Mouse (Mus musculus): ENCODE measurements around the gene Stk32c. TPM values are rescaled to one million over a fixed set of nuclear protein-coding genes. Genes with fewer than 3 reads are reported as not detected.

Stk32c gene
- total and polyA plus RNA-seq, 3 experiments: 0.21 TPM; not detected in 2

- TF ChIP-seq MAFK (IDR thresholded peaks at IDR 0.05; ENCODE audit: borderline replicate concordance, low read depth, low read length) (no peak), NELFE (IDR thresholded peaks at IDR 0.05; ENCODE audit: low read depth, low read length) (no peak)
These were observed 117.8 kb downstream of the Stk32c start (continued) for GRCm38 (mm10) chr7:139095282-139095681.

- H3K4me3 ChIP-seq (ENCODE audit: control insufficient read depth in 1 of 2, insufficient read depth in 1 of 2, low read depth in 2 of 2, low read length in 2 of 2): no peak overlapping the region
These were observed 118.3 kb downstream of the Stk32c start for GRCm38 (mm10) chr7:139094761-139095160.

GRCm38 (mm10) chr7:139093781-139094180 is 119.3 kb downstream of the Stk32c start:
- H3K4me1 ChIP-seq (ENCODE audit: control insufficient read depth in 1 of 2, insufficient read depth in 2 of 2, low read length in 2 of 2): no peaks in the 10 kb centered on the region
- no peak overlapping the region for H3K9ac ChIP-seq (ENCODE audit: control insufficient read depth, low read depth, low read length, poor library complexity, severe bottlenecking)
- no peak for DNase-seq (ENCODE audit: low read depth, low spot score)
- no peaks in the 10 kb centered on the region for H3K36me3 ChIP-seq (ENCODE audit: control insufficient read depth in 1 of 2, insufficient read depth in 2 of 2, low read length in 2 of 2)
- no peaks in the 10 kb centered on the region for H3K79me2 ChIP-seq (ENCODE audit: control insufficient read depth, insufficient read depth, low read length, poor library complexity)
- no peaks in the 10 kb centered on the region for H3K27me3 ChIP-seq (ENCODE audit: control insufficient read depth in 1 of 2, insufficient read depth in 2 of 2, low read length in 2 of 2)
- H3K9me3 ChIP-seq (replicated peaks; ENCODE audit: insufficient read depth, low read length): no peaks in the 10 kb centered on the region
- no peak overlapping the region for H3K4me3 ChIP-seq (ENCODE audit: control insufficient read depth in 1 of 2, insufficient read depth in 1 of 2, low read depth in 2 of 2, low read length in 2 of 2)
- no peak overlapping the region for H3K27ac ChIP-seq (ENCODE audit: control insufficient read depth, low read depth, low read length)
- no peak for TF ChIP-seq TAL1 (IDR thresholded peaks at IDR 0.05; ENCODE audit: low read length)
- TF ChIP-seq ZKSCAN1 (IDR thresholded peaks at IDR 0.05; ENCODE audit: low read depth, low read length): no peak
- no peak for TF ChIP-seq ELF1 (IDR thresholded peaks at IDR 0.05; ENCODE audit: low read depth, low read length)
- no peak for TF ChIP-seq MXI1 (IDR thresholded peaks at IDR 0.05; ENCODE audit: low read depth, low read length)
- no peak for TF ChIP-seq TCF12 (IDR thresholded peaks at IDR 0.05; ENCODE audit: low read depth, low read length)
- no peak for TF ChIP-seq MEF2A (IDR thresholded peaks at IDR 0.05; ENCODE audit: extremely low read depth, insufficient replicate concordance, low read depth, low read length, poor library complexity, severe bottlenecking)
- TF ChIP-seq ZC3H11A (IDR thresholded peaks at IDR 0.05; ENCODE audit: low read depth, low read length): no peak
- no peak for TF ChIP-seq ETS1 (IDR thresholded peaks at IDR 0.05; ENCODE audit: low read depth, low read length)
- TF ChIP-seq MAX (IDR thresholded peaks at IDR 0.05; ENCODE audit: low read length): no peak
- no peak for TF ChIP-seq CHD2 (IDR thresholded peaks at IDR 0.05; ENCODE audit: low read length)
- TF ChIP-seq E2F4 (IDR thresholded peaks at IDR 0.05; ENCODE audit: borderline replicate concordance, low read depth, low read length): no peak
- TF ChIP-seq SMC3 (IDR thresholded peaks at IDR 0.05; ENCODE audit: low read depth, low read length): no peak

More at GRCm38 (mm10) chr7:139094761-139095160, 118.3 kb downstream of the Stk32c start:
- Histone ChIP-seq H3K27ac (ENCODE audit: control insufficient read depth, low read depth, low read length) (no peak overlapping the region), H3K9me3 (replicated peaks; ENCODE audit: insufficient read depth, low read length) (no peaks in the 10 kb centered on the region), H3K4me1 (ENCODE audit: control insufficient read depth in 1 of 2, insufficient read depth in 2 of 2, low read length in 2 of 2) (no peaks in the 10 kb centered on the region), H3K9ac (ENCODE audit: control insufficient read depth, low read depth, low read length, poor library complexity, severe bottlenecking) (no peak overlapping the region), H3K27me3 (ENCODE audit: control insufficient read depth in 1 of 2, insufficient read depth in 2 of 2, low read length in 2 of 2) (no peaks in the 10 kb centered on the region), H3K79me2 (ENCODE audit: control insufficient read depth, insufficient read depth, low read length, poor library complexity) (no peaks in the 10 kb centered on the region), H3K36me3 (ENCODE audit: control insufficient read depth in 1 of 2, insufficient read depth in 2 of 2, low read length in 2 of 2) (no peaks in the 10 kb centered on the region)
- DNase-seq (ENCODE audit: low read depth, low spot score): no peak
- TF ChIP-seq ETS1 (IDR thresholded peaks at IDR 0.05; ENCODE audit: low read depth, low read length): no peak
- no peak for TF ChIP-seq ZKSCAN1 (IDR thresholded peaks at IDR 0.05; ENCODE audit: low read depth, low read length)
- no peak for TF ChIP-seq CHD2 (IDR thresholded peaks at IDR 0.05; ENCODE audit: low read length)
- no peak for TF ChIP-seq MAX (IDR thresholded peaks at IDR 0.05; ENCODE audit: low read length)
- TF ChIP-seq TAL1 (IDR thresholded peaks at IDR 0.05; ENCODE audit: low read length): no peak
- no peak for TF ChIP-seq USF2 (IDR thresholded peaks at IDR 0.05; ENCODE audit: borderline replicate concordance in 1 of 2, insufficient read depth in 1 of 2, low read depth in 1 of 2, low read length in 2 of 2)
- no peak for TF ChIP-seq JUND (IDR thresholded peaks at IDR 0.05; ENCODE audit: low read depth, low read length)
- TF ChIP-seq EP300 (IDR thresholded peaks at IDR 0.05; ENCODE audit: low read depth in 1 of 2, low read length in 2 of 2): no peak
- no peak for TF ChIP-seq SIN3A (IDR thresholded peaks at IDR 0.05; ENCODE audit: low read length)
- no peak for TF ChIP-seq MAZ (IDR thresholded peaks at IDR 0.05; ENCODE audit: low read depth, low read length)
- no peak for TF ChIP-seq NELFE (IDR thresholded peaks at IDR 0.05; ENCODE audit: low read depth, low read length)
- TF ChIP-seq ELF1 (IDR thresholded peaks at IDR 0.05; ENCODE audit: low read depth, low read length): no peak
- TF ChIP-seq POLR2A (IDR thresholded peaks at IDR 0.05; ENCODE audit: control insufficient read depth in 1 of 2, insufficient read depth in 1 of 2, low read depth in 1 of 2, low read length in 2 of 2, poor library complexity in 1 of 2): no peak
- no peak for TF ChIP-seq MYB (IDR thresholded peaks at IDR 0.05; ENCODE audit: low read depth, low read length)
- TF ChIP-seq ZMIZ1 (IDR thresholded peaks at IDR 0.05; ENCODE audit: low read depth, low read length): no peak

All from MEL (cell line).